Mouse (Mus musculus) erythroblast, embryonic 14.5 days (primary cell): ENCODE results near the gene Hap1.

Source experiments
- GATA1 ChIP-seq: IDR thresholded peaks from 2 replicates; pipeline ENCODE4 v1.6.1; 2012; ENCODE audit warnings: low read length, inconsistent platforms, mixed read lengths
- TAL1 ChIP-seq: IDR thresholded peaks from 3 replicates; pipeline ENCODE4 v1.6.1; 2012; ENCODE audit warnings: low read length, inconsistent platforms, mixed read lengths

DNA sequence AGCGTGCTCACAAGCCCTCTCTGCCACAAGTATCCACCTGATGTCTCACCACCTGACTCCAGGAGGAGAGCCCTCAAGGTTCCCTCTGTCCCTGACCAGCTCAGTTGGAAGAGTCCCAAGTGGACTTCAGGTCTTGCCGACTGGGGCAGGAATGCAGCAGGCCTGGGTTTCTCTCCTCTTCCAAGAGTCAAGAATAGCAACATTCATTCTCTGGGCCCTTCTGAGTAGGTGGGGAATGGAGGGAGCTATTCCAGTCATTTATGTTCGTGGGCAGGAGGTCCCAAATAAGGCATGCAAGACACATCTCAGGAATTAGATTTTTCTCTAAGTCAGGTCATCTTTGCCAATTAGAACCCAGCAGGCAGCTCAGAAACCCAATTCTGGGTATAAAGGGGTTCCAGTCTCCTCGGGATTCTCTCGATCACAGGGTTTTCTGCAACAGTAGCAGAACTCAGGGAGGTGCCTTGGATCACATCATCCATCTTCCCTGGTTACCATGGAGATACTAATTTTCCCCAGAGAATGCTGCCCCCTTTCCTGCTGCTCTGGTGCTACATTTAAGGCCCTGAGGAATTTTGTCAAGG lies 43.7 kb downstream of the Hap1 start:
- TF ChIP-seq GATA1: no peak
- TF ChIP-seq TAL1: no peak
